Mouse (Mus musculus) embryonic fibroblast, embryonic 13.5 days (primary cell): ENCODE results near the gene Rab5if.

Experiments
- CTCF ChIP-seq: IDR thresholded peaks from 2 replicates; pipeline ENCODE4 v1.5.1; 2011; ENCODE audit warnings: mild to moderate bottlenecking, control low read depth, low read length, moderate library complexity, borderline replicate concordance; ENCODE audit not compliant: insufficient read depth
- POLR2A ChIP-seq: IDR thresholded peaks from 2 replicates; pipeline ENCODE4 v1.6.1; 2011; ENCODE audit warnings: low read depth, mild to moderate bottlenecking, control low read depth, low read length, moderate library complexity

- TF ChIP-seq POLR2A (no peak), CTCF (no peak)
Measured at GRCm38 (mm10) chr2:156874047-156874759, 11.3 kb downstream of the Rab5if start.
